Mouse (Mus musculus) liver, adult 2 months (tissue): ENCODE measurements around the gene U2surp. TPM values are rescaled to one million over a fixed set of nuclear protein-coding genes. Genes with fewer than 3 reads are reported as not detected.

Experiments used
- DNase-seq: peaks from one replicate; pipeline ENCODE4 v3.0.0-alpha.2; 2011; ENCODE audit warnings: low read depth, low spot score; ENCODE audit errors: extremely low read depth
- H3K27ac ChIP-seq: fragments of 200-500 bp; replicated peaks from 2 replicates; pipeline ENCODE4 v1.5.1; 2012; ENCODE audit warnings: low read depth, mild to moderate bottlenecking, control low read depth, inconsistent platforms, low read length; ENCODE audit not compliant: insufficient read depth
- H3K27me3 ChIP-seq: fragments of 200-500 bp; 2 replicates; pipeline ENCODE4 v1.6.1; 2012; ENCODE audit warnings: mild to moderate bottlenecking, moderate library complexity, low read length, inconsistent platforms; ENCODE audit not compliant: control insufficient read depth, insufficient read depth
- H3K36me3 ChIP-seq: fragments of 200-500 bp; 2 replicates; pipeline ENCODE4 v1.6.1; 2012; ENCODE audit warnings: low read length, inconsistent platforms; ENCODE audit not compliant: control insufficient read depth, insufficient read depth
- H3K4me1 ChIP-seq: fragments of 200-500 bp; 2 replicates; pipeline ENCODE4 v1.6.1; 2011; ENCODE audit warnings: low read length; ENCODE audit not compliant: control insufficient read depth, insufficient read depth
- H3K4me3 ChIP-seq: fragments of 200-500 bp; 2 replicates; pipeline ENCODE4 v1.5.1; 2011; ENCODE audit warnings: low read depth, mild to moderate bottlenecking, control low read depth, low read length, moderate library complexity; ENCODE audit not compliant: insufficient read depth
- H3K79me2 ChIP-seq: fragments of 200-500 bp; 2 replicates; pipeline ENCODE4 v1.6.1; 2012; ENCODE audit warnings: inconsistent platforms, mild to moderate bottlenecking, low read length, moderate library complexity; ENCODE audit not compliant: control insufficient read depth, insufficient read depth
- H3K9ac ChIP-seq: fragments of 200-500 bp; 2 replicates; pipeline ENCODE4 v1.6.1; 2012; ENCODE audit warnings: low read depth, mild to moderate bottlenecking, control low read depth, inconsistent platforms, low read length
- CTCF ChIP-seq: fragments of 200-500 bp; IDR thresholded peaks from 2 replicates; pipeline ENCODE4 v1.5.1; 2011; ENCODE audit warnings: low read depth, low read length, control low read depth
- POLR2A ChIP-seq: fragments of 200-500 bp; IDR thresholded peaks from 2 replicates; pipeline ENCODE4 v1.6.1; 2011; ENCODE audit warnings: low read length, control low read depth; ENCODE audit not compliant: insufficient read depth; ENCODE audit errors: extremely low read depth
- WGBS: fragments of 180-500 bp; shearing (Covaris S2); methylation state at CpG from one replicate; pipeline ENCODE4 v1.1.7; 2018; 5-methylcytosine and 5-hydroxymethylcytosine counted together
- polyA plus RNA-seq: library from polyadenylated mRNA; depleted of rRNA; stranded (reverse); fragments of >200 nt; gene quantifications from 2 replicates; pipeline ENCODE4 v1.2.3, GENCODE M21; 2012
- total RNA-seq: library from RNA; depleted of rRNA; stranded (reverse); fragments of >200 nt; gene quantifications from 2 replicates; pipeline ENCODE4 v1.2.3, GENCODE M21; 2014

U2surp gene
- total and polyA plus RNA-seq, 2 experiments = 1.7 to 21.8 TPM

DNA sequence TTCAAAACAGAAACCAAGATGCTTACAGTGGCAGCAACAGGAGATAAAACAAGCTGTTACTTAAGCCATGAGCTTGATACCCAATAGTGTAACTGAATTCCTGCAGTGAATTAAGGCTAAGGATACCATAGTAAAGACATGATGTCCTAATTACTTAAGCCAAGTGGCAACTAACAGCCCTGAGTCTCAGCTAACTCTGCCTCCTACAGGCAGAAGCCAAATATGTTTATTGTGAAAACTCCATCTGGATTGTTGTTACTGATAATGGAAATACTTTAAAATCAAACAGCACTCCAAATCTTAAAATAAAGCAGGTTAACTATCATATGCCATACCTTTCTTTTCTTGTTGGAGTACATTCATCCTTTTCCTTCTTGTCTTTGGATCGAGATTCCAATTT is 47.8 kb downstream of the U2surp start:
- peaks cover 49% of the 10 kb centered on the region for H3K36me3 ChIP-seq
- DNase-seq = no peak
- H3K4me3 ChIP-seq = no peak overlapping the region
- no peaks in the 10 kb centered on the region for H3K4me1 ChIP-seq
- no peak overlapping the region for H3K27ac ChIP-seq
- 97% methylated on average over 1 of the region's 1 CpGs for WGBS
- TF ChIP-seq POLR2A (no peak), CTCF (no peak)
- H3K79me2 ChIP-seq = no peaks in the 10 kb centered on the region
- H3K27me3 ChIP-seq = no peaks in the 10 kb centered on the region
- no peak overlapping the region for H3K9ac ChIP-seq

DNA sequence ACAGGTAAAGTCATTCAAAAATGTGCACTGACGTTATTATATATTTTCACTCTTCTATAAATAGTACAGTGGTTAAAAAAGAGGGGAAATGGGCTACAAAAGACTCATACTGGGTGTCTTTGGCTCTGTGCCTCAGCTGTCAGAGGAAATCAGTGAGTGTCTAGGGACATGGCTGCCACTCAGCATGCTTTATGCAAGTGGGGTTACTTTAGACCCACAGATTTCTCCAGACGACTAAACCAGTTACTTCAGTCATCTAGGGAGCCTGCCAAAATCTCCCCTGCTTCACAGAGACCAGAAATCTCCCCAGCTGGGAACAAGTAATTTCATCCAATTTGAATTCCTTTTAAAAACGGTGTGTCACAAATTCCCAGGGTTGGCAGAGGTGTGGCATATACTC is 59.9 kb downstream of the U2surp start:
- no peak for TF ChIP-seq POLR2A
- TF ChIP-seq CTCF = no peak
- WGBS = 71% methylated on average over 3 of the region's 3 CpGs
- H3K79me2 ChIP-seq = no peaks in the 10 kb centered on the region
- H3K27ac ChIP-seq = no peak overlapping the region
- H3K4me1 ChIP-seq = no peaks in the 10 kb centered on the region
- no peak overlapping the region for H3K9ac ChIP-seq
- no peaks in the 10 kb centered on the region for H3K27me3 ChIP-seq
- no peak for DNase-seq
- no peak overlapping the region for H3K4me3 ChIP-seq
- peaks cover 8% of the 10 kb centered on the region for H3K36me3 ChIP-seq

DNA sequence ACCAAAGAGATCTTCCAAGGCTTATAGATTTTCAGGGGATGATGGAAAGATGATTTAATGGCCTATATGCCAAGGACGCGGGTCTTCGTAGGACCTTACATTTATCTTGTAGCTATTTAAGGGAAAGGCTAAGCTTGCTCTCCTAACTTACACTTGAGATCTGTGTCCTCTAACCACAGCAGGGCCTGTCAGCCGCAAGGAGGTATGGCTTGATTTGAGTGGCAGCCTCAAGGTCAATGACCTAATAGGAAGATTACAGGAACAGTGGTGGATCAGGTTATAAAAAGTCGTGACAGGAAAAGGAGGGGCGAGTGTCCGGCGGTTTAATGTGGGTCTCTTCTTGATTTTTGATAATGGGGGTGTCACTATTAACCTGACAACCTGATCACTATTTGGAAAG is 61.2 kb downstream of the U2surp start:
- WGBS = 94% methylated on average over 8 of the region's 8 CpGs
- Histone ChIP-seq H3K9ac (no peak overlapping the region), H3K36me3 (peaks cover 4% of the 10 kb centered on the region; the same call in 1 of the 2 replicates), H3K79me2 (no peaks in the 10 kb centered on the region), H3K4me1 (no peaks in the 10 kb centered on the region), H3K27me3 (no peaks in the 10 kb centered on the region), H3K27ac (no peak overlapping the region), H3K4me3 (no peak overlapping the region)
- TF ChIP-seq POLR2A = no peak
- no peak for TF ChIP-seq CTCF
- no peak for DNase-seq

DNA sequence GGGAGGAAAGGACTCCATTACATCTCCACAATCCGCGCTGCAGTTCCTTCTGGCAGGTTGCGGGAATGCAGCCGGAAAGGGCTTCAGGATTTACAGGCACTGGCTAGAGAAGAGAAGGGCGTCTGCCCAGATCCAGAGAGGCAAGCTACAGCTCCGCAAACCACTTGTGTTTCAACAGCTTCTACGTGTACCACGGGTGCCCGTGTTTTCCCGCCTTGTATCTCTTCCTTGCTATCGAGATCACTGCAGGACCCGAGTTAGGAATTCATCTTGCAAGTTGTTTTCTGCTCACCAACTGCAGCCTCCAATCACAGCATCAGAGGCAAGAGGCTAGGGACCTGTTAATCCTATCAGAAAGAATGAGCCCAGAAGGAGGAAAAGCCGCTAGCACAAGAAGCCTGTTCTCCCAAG is 69.5 kb downstream of the U2surp start:
- no peaks in the 10 kb centered on the region for H3K79me2 ChIP-seq
- TF ChIP-seq POLR2A = no peak
- TF ChIP-seq CTCF = no peak
- no peak overlapping the region for H3K9ac ChIP-seq
- no peak for DNase-seq
- no peak overlapping the region for H3K27ac ChIP-seq
- H3K27me3 ChIP-seq = no peaks in the 10 kb centered on the region
- H3K4me1 ChIP-seq = no peaks in the 10 kb centered on the region
- 37% methylated on average over 13 of the region's 13 CpGs for whole genome bisulfite sequencing
- H3K36me3 ChIP-seq = no peaks in the 10 kb centered on the region; the same call in 1 of the 2 replicates
- H3K4me3 ChIP-seq = no peak overlapping the region

DNA sequence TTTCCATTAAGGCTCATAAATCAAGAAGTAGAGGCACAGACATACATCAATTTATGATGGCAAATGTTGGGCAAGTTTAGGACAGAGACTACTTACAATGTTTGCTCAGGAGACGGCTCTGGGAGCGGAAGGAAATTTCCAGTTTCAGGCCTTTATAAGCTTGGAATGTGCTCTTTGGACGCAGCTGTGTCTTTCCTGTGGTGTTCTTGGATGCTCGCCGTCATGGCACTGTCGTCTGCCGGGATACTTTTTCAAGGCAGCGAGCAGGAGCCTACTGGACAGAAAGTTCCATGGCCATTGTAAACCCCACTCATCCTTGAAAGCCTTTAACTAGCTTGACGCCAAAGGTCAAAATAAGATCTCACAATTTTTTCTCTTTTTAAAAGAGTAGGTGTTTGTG is 73.9 kb downstream of the U2surp start:
- Histone ChIP-seq H3K27me3 (no peaks in the 10 kb centered on the region), H3K27ac (no peak overlapping the region), H3K4me1 (no peaks in the 10 kb centered on the region), H3K36me3 (no peaks in the 10 kb centered on the region; the same call in 1 of the 2 replicates), H3K9ac (no peak overlapping the region), H3K4me3 (no peak overlapping the region), H3K79me2 (no peaks in the 10 kb centered on the region)
- TF ChIP-seq CTCF (no peak), POLR2A (no peak)
- WGBS = 89% methylated on average over 9 of the region's 9 CpGs
- no peak for DNase-seq

DNA sequence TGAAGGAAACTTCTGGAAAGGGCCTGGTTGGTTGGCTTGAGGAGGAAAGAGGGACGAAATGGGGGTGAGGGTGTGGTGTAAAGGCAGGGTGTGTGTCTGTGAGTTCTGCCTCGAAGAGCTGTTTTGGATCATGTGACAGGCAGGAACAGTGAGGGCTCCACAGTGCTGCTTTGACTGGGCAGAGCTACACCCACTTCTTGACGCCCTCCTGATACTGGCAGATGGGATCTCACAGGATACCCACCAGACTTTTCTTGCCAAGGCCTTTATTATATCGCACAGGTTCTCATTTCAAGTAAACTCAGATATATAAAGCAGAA is 75.5 kb downstream of the U2surp start:
- H3K4me1 ChIP-seq = no peaks in the 10 kb centered on the region
- no peak overlapping the region for H3K4me3 ChIP-seq
- no peak overlapping the region for H3K27ac ChIP-seq
- no peaks in the 10 kb centered on the region for H3K27me3 ChIP-seq
- no peak for DNase-seq
- H3K36me3 ChIP-seq = no peaks in the 10 kb centered on the region; the same call in 1 of the 2 replicates
- no peak overlapping the region for H3K9ac ChIP-seq
- TF ChIP-seq POLR2A (no peak), CTCF (no peak)
- 80% methylated on average over 4 of the region's 4 CpGs for WGBS
- H3K79me2 ChIP-seq = no peaks in the 10 kb centered on the region
